Mouse (Mus musculus) intestine, embryonic 14.5 days (tissue): ENCODE results near the gene Plod2. TPM values are rescaled to one million over a fixed set of nuclear protein-coding genes. Genes with fewer than 3 reads are reported as not detected.

Source experiments
- ATAC-seq: fragments of 200-750 bp; cut with Nextera tagmentation; replicated peaks from 2 replicates; pipeline ENCODE4 v1.8.0; 2017; ENCODE audit warnings: low read depth, moderate number of reproducible peaks, moderate TSS enrichment, moderate library complexity; ENCODE audit not compliant: low FRiP score, low TSS enrichment
- DNase-seq: peaks from one replicate; pipeline ENCODE4 v3.0.0-alpha.2; 2018; ENCODE audit warnings: low spot score
- H3K27ac ChIP-seq: fragments of 300-500 bp; sonication (generic); 2 replicates; pipeline ENCODE4 v1.5.1; 2014; ENCODE audit warnings: low read depth, mild to moderate bottlenecking, control low read depth
- H3K27me3 ChIP-seq: fragments of 300-500 bp; sonication (generic); replicated peaks from 2 replicates; pipeline ENCODE4 v1.6.1; 2014; ENCODE audit warnings: low read length, control low read depth; ENCODE audit not compliant: control insufficient read depth, insufficient read depth
- H3K36me3 ChIP-seq: fragments of 300-500 bp; sonication (generic); 2 replicates; pipeline ENCODE4 v1.6.1; 2014; ENCODE audit warnings: low read length, control low read depth; ENCODE audit not compliant: control insufficient read depth, insufficient read depth
- H3K4me1 ChIP-seq: fragments of 300-500 bp; sonication (generic); replicated peaks from 2 replicates; pipeline ENCODE4 v1.6.1; 2014; ENCODE audit warnings: low read length, control low read depth, mixed read lengths; ENCODE audit not compliant: control insufficient read depth, insufficient read depth
- H3K4me2 ChIP-seq: fragments of 300-500 bp; sonication (generic); 2 replicates; pipeline ENCODE4 v1.6.1; 2014; ENCODE audit warnings: low read length
- H3K4me3 ChIP-seq: fragments of 300-500 bp; sonication (generic); 2 replicates; pipeline ENCODE4 v1.5.1; 2014; ENCODE audit warnings: low read depth, low read length, control low read depth, mixed read lengths
- H3K9ac ChIP-seq: fragments of 300-500 bp; sonication (generic); 2 replicates; pipeline ENCODE4 v1.6.1; 2014; ENCODE audit warnings: mild to moderate bottlenecking, low read length
- H3K9me3 ChIP-seq: fragments of 300-500 bp; sonication (generic); 2 replicates; pipeline ENCODE4 v1.6.1; 2016; ENCODE audit warnings: low read length, control low read depth; ENCODE audit not compliant: control insufficient read depth
- WGBS: fragments of 180-500 bp; shearing (Covaris S2); extraction: QIAGEN DNeasy Blood & Tissue Kit; methylation state at CpG from one replicate; pipeline ENCODE4 v1.1.7; 2014; 5-methylcytosine and 5-hydroxymethylcytosine counted together
- polyA plus RNA-seq: library from polyadenylated mRNA; unstranded; fragments of >200 nt; fragmentation: Nextera tagmentation; extraction: Ambion mirVana; gene quantifications from 2 replicates; pipeline ENCODE4 v1.2.1, GENCODE M21; 2014

Plod2 gene
- polyA plus RNA-seq, 1 experiment from 2014 or later, result 49.1 TPM

DNA sequence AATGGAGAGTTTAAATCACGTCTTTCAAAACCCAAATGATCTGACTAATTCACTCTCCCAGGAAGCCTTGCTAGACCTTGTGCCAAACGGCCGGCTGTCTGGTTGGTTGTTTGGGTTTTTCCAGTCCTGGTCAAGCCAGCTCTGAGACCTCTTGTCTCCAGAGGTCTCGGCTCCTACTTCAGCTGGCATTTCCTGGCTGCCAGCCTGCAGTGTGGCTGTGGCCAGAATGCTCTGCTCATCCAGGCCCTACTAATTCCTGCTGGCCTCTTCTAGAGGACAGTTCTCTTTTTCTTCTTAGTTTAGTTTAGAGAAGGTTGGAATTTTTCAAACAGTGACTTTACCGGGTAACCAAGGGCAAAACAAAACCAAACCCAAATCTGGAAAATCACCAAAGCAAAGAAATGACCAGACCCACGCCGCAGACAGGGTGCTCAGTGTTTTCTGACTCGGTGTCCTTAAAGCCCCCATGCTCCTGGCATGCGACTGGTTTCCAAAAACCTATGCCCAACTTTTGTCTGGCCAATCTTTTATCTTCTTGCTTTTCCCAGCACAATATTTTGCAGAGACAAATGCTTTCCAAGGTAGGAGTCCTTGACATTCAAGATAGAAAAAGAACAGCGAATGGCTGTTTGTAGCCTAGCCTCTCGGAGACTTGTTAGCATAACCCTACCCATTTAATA is 7.9 kb downstream of the Plod2 start:
- H3K4me1 ChIP-seq, result peaks cover 26% of the 10 kb centered on the region
- H3K4me2 ChIP-seq, result no peak overlapping the region
- no peak overlapping the region for H3K9ac ChIP-seq
- no peaks in the 10 kb centered on the region for H3K27me3 ChIP-seq
- DNase-seq (no peak), ATAC-seq (no peak)
- no peak overlapping the region for H3K27ac ChIP-seq
- no peaks in the 10 kb centered on the region for H3K9me3 ChIP-seq
- 73% methylated on average over 11 of the region's 11 CpGs for WGBS
- H3K4me3 ChIP-seq, result no peak overlapping the region
- no peaks in the 10 kb centered on the region for H3K36me3 ChIP-seq

DNA sequence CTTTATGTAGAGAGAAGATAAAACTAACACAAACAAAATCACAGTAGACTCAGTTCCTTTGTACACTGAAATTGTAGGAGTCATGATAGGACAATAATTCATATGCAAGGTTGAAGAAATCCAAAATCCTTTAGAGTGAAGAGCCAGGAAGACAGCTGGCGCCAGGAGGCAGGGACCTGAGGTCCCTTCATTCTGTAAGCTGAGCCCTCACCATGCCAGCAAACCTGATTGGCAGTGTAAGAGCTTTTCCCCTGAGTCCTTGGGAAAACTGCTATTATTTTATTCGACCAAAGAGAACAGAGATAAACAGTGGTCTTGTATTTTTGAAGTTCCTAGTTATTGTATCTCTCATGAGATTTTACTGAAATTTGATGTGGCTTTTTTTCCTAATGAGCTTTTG is 9.0 kb downstream of the Plod2 start:
- no peaks in the 10 kb centered on the region for H3K36me3 ChIP-seq
- H3K9ac ChIP-seq, result no peak overlapping the region
- H3K4me1 ChIP-seq, result peaks cover 24% of the 10 kb centered on the region
- ATAC-seq (no peak), DNase-seq (no peak)
- H3K27ac ChIP-seq, result no peak overlapping the region
- 67% methylated on average over 2 of the region's 2 CpGs for WGBS
- H3K27me3 ChIP-seq, result no peaks in the 10 kb centered on the region
- H3K9me3 ChIP-seq, result no peaks in the 10 kb centered on the region
- H3K4me3 ChIP-seq, result no peak overlapping the region
- no peak overlapping the region for H3K4me2 ChIP-seq

DNA sequence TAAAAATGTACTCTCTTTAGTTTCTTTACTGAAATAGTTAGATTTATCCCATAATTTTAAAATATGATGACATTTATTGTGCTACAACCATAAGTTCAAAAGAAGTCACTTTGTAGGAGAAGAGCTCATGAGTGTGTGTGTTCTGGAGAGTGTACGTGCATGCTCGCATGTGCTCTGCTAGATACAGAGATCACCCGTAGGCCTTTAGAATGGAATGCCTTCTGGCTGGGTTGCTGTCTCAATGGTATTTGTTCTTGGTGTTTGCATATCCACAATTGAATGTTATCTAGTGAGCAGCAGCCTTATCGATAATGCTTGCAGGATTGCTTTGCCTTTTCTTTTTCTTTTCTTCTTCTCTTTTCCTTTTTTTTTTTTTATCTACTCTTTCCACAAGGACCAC is 9.6 kb downstream of the Plod2 start:
- no peaks in the 10 kb centered on the region for H3K27me3 ChIP-seq
- no peak overlapping the region for H3K27ac ChIP-seq
- H3K4me2 ChIP-seq, result no peak overlapping the region
- H3K4me3 ChIP-seq, result no peak overlapping the region
- WGBS, result 56% methylated on average over 4 of the region's 4 CpGs
- H3K9me3 ChIP-seq, result no peaks in the 10 kb centered on the region
- no peak overlapping the region for H3K9ac ChIP-seq
- no peaks in the 10 kb centered on the region for H3K36me3 ChIP-seq
- no peak for ATAC-seq
- peaks cover 18% of the 10 kb centered on the region for H3K4me1 ChIP-seq
- DNase-seq, result no peak

DNA sequence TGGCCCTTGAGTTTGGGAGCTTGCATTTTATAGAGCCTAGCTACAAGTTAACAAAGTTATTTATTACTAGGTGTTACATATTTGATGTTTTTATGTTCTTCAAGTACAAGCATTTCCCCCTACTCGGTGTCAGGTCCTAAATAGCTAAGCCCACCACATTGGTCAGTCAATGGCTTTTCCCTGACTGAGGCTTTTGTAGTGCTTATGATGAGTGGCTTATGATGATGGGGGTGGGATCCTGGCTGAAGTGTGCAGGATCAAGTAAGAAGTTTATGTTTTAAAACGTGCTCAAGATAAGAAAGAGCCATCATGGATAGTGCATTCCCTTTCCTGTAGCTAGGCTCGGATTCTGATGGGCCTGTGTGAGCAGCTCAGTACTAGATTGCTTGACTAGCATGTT is 10.7 kb downstream of the Plod2 start:
- WGBS, result 54% methylated on average over 3 of the region's 3 CpGs
- Histone ChIP-seq H3K27me3 (no peaks in the 10 kb centered on the region), H3K27ac (no peak overlapping the region), H3K4me2 (no peak overlapping the region), H3K36me3 (no peaks in the 10 kb centered on the region), H3K9me3 (no peaks in the 10 kb centered on the region), H3K4me1 (peaks cover 15% of the 10 kb centered on the region), H3K9ac (no peak overlapping the region), H3K4me3 (no peak overlapping the region)
- DNase-seq, result no peak
- no peak for ATAC-seq

DNA sequence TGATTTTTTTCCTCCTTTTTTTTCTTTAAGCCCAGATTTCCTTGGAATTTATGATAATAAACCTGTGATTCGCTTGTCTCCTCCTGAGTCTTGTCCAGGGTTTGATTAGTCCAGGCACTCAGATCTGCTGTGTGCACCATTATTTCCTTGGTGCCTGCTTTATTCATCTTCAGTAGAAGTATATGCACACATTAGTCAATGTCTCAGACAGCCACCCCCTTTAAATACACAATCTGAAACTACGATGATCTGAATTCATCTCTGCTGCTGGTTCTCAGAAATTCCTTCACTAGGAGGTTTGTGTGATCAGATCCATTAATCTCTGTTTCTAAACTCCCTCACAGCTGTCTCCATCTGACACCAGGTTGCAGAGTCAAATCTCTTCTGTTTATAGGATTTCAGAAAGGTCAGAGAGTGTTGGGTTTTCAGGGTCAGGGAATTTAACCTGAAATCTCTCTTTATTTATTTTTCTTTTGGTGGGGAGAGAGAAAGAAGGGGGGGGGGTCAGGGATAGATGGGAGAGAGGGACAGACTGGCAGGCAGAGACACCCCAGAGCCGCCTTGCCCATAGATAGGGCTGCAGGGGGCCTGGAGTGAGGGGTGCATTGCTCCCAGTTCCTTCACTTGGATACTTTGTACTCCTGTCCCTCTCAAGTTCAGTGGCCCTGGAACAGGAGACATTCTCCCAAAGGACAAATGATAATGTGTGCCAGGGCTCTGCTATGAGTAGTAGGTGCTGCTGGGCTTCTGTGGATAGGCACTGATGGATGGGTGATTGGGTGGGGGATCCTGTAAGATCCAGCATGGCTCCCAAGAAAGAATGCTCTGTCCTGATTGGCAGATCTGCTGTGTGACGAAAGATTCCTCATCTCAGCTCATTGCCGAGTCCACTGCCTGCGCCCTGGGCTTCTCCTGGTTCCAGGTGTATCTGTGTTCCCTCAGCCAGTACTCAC is 13.3 kb downstream of the Plod2 start:
- H3K27me3 ChIP-seq, result no peaks in the 10 kb centered on the region
- no peak overlapping the region for H3K4me3 ChIP-seq
- ATAC-seq (no peak), DNase-seq (no peak)
- no peak overlapping the region for H3K27ac ChIP-seq
- 49% methylated on average over 6 of the region's 6 CpGs for WGBS
- H3K36me3 ChIP-seq, result no peaks in the 10 kb centered on the region
- no peaks in the 10 kb centered on the region for H3K9me3 ChIP-seq
- peaks cover 26% of the 10 kb centered on the region for H3K4me1 ChIP-seq
- no peak overlapping the region for H3K9ac ChIP-seq
- H3K4me2 ChIP-seq, result no peak overlapping the region

DNA sequence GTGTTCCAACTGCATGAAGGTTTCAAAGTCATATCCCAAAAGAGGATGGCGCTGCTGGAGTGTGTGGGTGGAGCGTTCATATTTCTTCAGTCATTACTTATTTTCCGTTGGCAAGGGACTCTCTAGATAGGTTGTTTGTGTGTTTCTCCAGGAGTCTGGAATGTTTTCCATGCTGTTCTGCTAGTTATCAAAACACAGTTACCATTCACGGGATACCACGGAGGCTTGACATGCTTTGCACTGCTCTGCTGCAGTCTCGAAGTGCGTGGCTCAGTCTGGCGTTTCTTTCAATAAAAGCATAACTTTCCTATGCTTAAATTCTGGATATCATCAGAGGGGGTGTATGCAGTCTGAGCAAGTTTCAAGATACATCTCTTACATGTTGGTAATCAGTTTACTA is 17.7 kb downstream of the Plod2 start:
- Histone ChIP-seq H3K4me2 (no peak overlapping the region), H3K4me1 (peaks cover 38% of the 10 kb centered on the region), H3K4me3 (no peak overlapping the region), H3K27ac (0 out of 2 replicates have a peak overlapping the region, but pooled peaks have one; percentile 11), H3K9ac (no peak overlapping the region), H3K36me3 (peaks cover 3% of the 10 kb centered on the region; the same call in 1 of the 2 replicates), H3K9me3 (no peaks in the 10 kb centered on the region), H3K27me3 (no peaks in the 10 kb centered on the region)
- WGBS, result 45% methylated on average over 8 of the region's 8 CpGs
- DNase-seq, result no peak
- ATAC-seq, result no peak

DNA sequence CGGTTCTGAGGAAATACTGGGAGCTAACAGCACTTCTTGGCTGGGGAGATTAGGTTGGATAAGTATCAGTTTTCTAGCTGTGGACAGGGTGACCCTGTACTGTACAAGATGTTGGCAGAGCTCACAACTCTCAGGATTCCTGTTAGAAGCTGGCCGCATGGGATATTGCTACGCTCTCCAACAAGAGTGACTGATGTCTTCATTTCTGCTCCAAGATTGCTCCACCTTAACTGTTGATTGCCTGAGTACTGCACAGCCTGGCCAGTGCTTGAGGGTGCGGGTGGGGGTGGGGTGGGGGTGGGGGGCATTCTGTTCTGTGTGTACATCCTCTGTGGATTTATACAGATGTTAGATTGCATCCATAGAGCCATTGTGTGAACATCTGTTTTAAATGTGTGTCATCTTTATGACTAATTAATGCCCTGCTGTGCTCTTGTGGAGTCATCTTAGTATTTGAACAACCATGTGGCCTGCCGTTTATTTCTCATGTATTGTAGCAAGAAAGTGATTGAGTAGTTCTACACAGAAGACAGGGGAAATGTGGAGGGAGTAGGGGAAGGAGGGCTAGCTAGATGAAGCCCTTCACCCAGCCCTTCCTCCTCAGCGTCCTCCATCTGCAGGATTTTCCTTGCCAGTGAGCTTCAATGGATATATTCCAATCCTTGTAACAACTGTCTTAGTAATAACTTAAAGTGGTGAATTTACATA is 19.0 kb downstream of the Plod2 start:
- Histone ChIP-seq H3K4me3 (no peak overlapping the region), H3K27ac (peak overlapping the region; percentile 14; the same call in 1 of the 2 replicates), H3K4me1 (peaks cover 28% of the 10 kb centered on the region), H3K27me3 (no peaks in the 10 kb centered on the region), H3K36me3 (peaks cover 3% of the 10 kb centered on the region; the same call in 1 of the 2 replicates), H3K4me2 (no peak overlapping the region), H3K9ac (no peak overlapping the region), H3K9me3 (no peaks in the 10 kb centered on the region)
- 49% methylated on average over 6 of the region's 6 CpGs for whole genome bisulfite sequencing
- ATAC-seq, result peak; percentile 65; the same call in 1 of the 2 replicates
- no peak for DNase-seq

DNA sequence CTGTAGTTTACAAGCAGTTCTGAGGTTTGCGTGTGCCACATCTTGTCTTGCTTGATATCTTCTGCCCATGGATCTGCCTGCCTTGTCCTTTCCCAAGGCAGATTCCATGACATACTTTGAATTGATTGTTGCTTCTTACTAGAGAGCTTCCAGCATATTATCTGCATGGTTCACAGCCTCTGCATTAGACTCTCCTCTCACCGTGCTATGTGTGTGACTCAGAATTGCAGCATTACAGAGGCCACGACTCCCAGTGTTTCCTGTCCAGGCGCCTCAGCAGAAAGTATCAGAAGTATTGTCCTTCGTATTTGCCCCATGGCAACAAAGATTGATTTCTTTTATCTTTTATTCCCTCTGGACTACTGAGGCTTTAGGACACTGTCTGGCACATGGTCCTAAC is 20.4 kb downstream of the Plod2 start:
- Histone ChIP-seq H3K4me1 (peaks cover 33% of the 10 kb centered on the region), H3K36me3 (peaks cover 3% of the 10 kb centered on the region; the same call in 1 of the 2 replicates), H3K9me3 (no peaks in the 10 kb centered on the region), H3K27me3 (no peaks in the 10 kb centered on the region), H3K4me3 (no peak overlapping the region), H3K9ac (no peak overlapping the region), H3K27ac (peak overlapping the region; percentile 44; the same call in 1 of the 2 replicates), H3K4me2 (no peak overlapping the region)
- DNase-seq (no peak), ATAC-seq (no peak)
- 44% methylated on average over 5 of the region's 5 CpGs for WGBS
